Mouse (Mus musculus) ES-Bruce4 (cell line): Measurements from ENCODE around the gene Cebpa. TPM values are rescaled to one million over a fixed set of nuclear protein-coding genes. Genes with fewer than 3 reads are reported as not detected.

Experiments used
- H3K27ac ChIP-seq: 2 replicates; pipeline ENCODE4 v1.5.1; 2012; ENCODE audit warnings: low read length, inconsistent platforms; ENCODE audit not compliant: insufficient read depth
- H3K27me3 ChIP-seq: 2 replicates; pipeline ENCODE4 v1.6.1; 2012; ENCODE audit warnings: mild to moderate bottlenecking, low read length, inconsistent platforms; ENCODE audit not compliant: control insufficient read depth, poor library complexity, insufficient read depth, severe bottlenecking
- H3K36me3 ChIP-seq: 2 replicates; pipeline ENCODE4 v1.6.1; 2012; ENCODE audit warnings: inconsistent platforms, mild to moderate bottlenecking, low read length, moderate library complexity; ENCODE audit not compliant: control insufficient read depth, poor library complexity, insufficient read depth, severe bottlenecking
- H3K4me1 ChIP-seq: one replicate; pipeline ENCODE4 v1.8.1; 2011; ENCODE audit warnings: low read length; ENCODE audit not compliant: control insufficient read depth, insufficient read depth
- H3K4me3 ChIP-seq: 2 replicates; pipeline ENCODE4 v1.5.1; 2011; ENCODE audit warnings: low read depth, mild to moderate bottlenecking, low read length
- H3K9ac ChIP-seq: 2 replicates; pipeline ENCODE4 v1.6.1; 2012; ENCODE audit warnings: low read depth, mild to moderate bottlenecking, inconsistent platforms; ENCODE audit not compliant: poor library complexity, severe bottlenecking
- H3K9me3 ChIP-seq: replicated peaks from 2 replicates; pipeline ENCODE4 v1.6.1; 2012; ENCODE audit warnings: mild to moderate bottlenecking, low read length, inconsistent platforms; ENCODE audit not compliant: control insufficient read depth, poor library complexity, insufficient read depth, severe bottlenecking
- CTCF ChIP-seq: IDR thresholded peaks from one replicate; pipeline ENCODE4 v1.8.1; 2011; ENCODE audit warnings: low read depth, low read length
- EP300 ChIP-seq: IDR thresholded peaks from 2 replicates; pipeline ENCODE4 v1.6.1; 2011; ENCODE audit warnings: low read depth, low read length; ENCODE audit not compliant: insufficient read depth
- POLR2A ChIP-seq: IDR thresholded peaks from one replicate; pipeline ENCODE4 v1.8.1; 2011; ENCODE audit warnings: low read length; ENCODE audit not compliant: insufficient read depth
- polyA plus RNA-seq: library from polyadenylated mRNA; stranded (reverse); fragments of >200 nt; gene quantifications from 2 replicates; pipeline ENCODE4 v1.2.4, GENCODE M21; 2011; ENCODE audit warnings: low read depth; ENCODE audit not compliant: missing spikeins, insufficient read depth, insufficient read length

Cebpa gene
- polyA plus RNA-seq, 1 experiment = 1.7 TPM

GRCm38 (mm10) chr7:35127721-35128120 lies 8.6 kb downstream of the Cebpa start:
- Histone ChIP-seq H3K9me3 (no peaks in the 10 kb centered on the region; the same call in 1 of the 2 replicates), H3K27ac (no peak overlapping the region), H3K27me3 (no peaks in the 10 kb centered on the region), H3K9ac (no peak overlapping the region), H3K4me3 (no peak overlapping the region), H3K4me1 (no peaks in the 10 kb centered on the region), H3K36me3 (no peaks in the 10 kb centered on the region)
- no peak for TF ChIP-seq EP300
- no peak for TF ChIP-seq POLR2A
- no peak for TF ChIP-seq CTCF

GRCm38 (mm10) chr7:35128677-35129567 lies 9.8 kb downstream of the Cebpa start:
- Histone ChIP-seq H3K36me3 (no peaks in the 10 kb centered on the region), H3K4me1 (no peaks in the 10 kb centered on the region), H3K9me3 (no peaks in the 10 kb centered on the region; the same call in 1 of the 2 replicates), H3K4me3 (no peak overlapping the region), H3K9ac (no peak overlapping the region), H3K27ac (no peak overlapping the region), H3K27me3 (no peaks in the 10 kb centered on the region)
- TF ChIP-seq EP300 = no peak
- TF ChIP-seq POLR2A = no peak
- TF ChIP-seq CTCF = no peak

- Histone ChIP-seq H3K9ac (no peak overlapping the region), H3K4me3 (no peak overlapping the region), H3K4me1 (no peaks in the 10 kb centered on the region), H3K9me3 (no peaks in the 10 kb centered on the region; the same call in 1 of the 2 replicates), H3K36me3 (no peaks in the 10 kb centered on the region), H3K27me3 (no peaks in the 10 kb centered on the region), H3K27ac (no peak overlapping the region)
- TF ChIP-seq POLR2A = no peak
- no peak for TF ChIP-seq CTCF
- no peak for TF ChIP-seq EP300
These were observed 11.1 kb downstream of the Cebpa start for GRCm38 (mm10) chr7:35130059-35130738.

GRCm38 (mm10) chr7:35130888-35131287 lies 11.8 kb downstream of the Cebpa start:
- TF ChIP-seq POLR2A (no peak), CTCF (no peak), EP300 (no peak)
- no peaks in the 10 kb centered on the region for H3K27me3 ChIP-seq
- H3K9ac ChIP-seq = no peak overlapping the region
- H3K36me3 ChIP-seq = no peaks in the 10 kb centered on the region
- H3K9me3 ChIP-seq = no peaks in the 10 kb centered on the region; the same call in 1 of the 2 replicates
- no peak overlapping the region for H3K27ac ChIP-seq
- no peaks in the 10 kb centered on the region for H3K4me1 ChIP-seq
- H3K4me3 ChIP-seq = no peak overlapping the region

- Histone ChIP-seq H3K4me3 (no peak overlapping the region), H3K36me3 (no peaks in the 10 kb centered on the region), H3K27me3 (no peaks in the 10 kb centered on the region), H3K4me1 (no peaks in the 10 kb centered on the region), H3K27ac (no peak overlapping the region), H3K9ac (no peak overlapping the region), H3K9me3 (no peaks in the 10 kb centered on the region; the same call in 1 of the 2 replicates)
- no peak for TF ChIP-seq EP300
- TF ChIP-seq CTCF = no peak
- TF ChIP-seq POLR2A = no peak
These were observed 12.5 kb downstream of the Cebpa start for GRCm38 (mm10) chr7:35131601-35132000.

GRCm38 (mm10) chr7:35134621-35135020 lies 15.5 kb downstream of the Cebpa start:
- Histone ChIP-seq H3K36me3 (no peaks in the 10 kb centered on the region), H3K27ac (no peak overlapping the region), H3K4me3 (no peak overlapping the region), H3K9me3 (no peaks in the 10 kb centered on the region; the same call in 1 of the 2 replicates), H3K4me1 (no peaks in the 10 kb centered on the region), H3K27me3 (no peaks in the 10 kb centered on the region), H3K9ac (no peak overlapping the region)
- TF ChIP-seq POLR2A = no peak
- no peak for TF ChIP-seq CTCF
- no peak for TF ChIP-seq EP300
